Mouse (Mus musculus) embryo, embryonic 11 days (tissue): Measurements from ENCODE around the gene Ccl28.
"Not testable (repeated sequence)": the region's sequence is repeated elsewhere in the genome, so short reads cannot be mapped to it uniquely, and the experiment has no call there.

ENCODE experiments used
- DNase-seq: peaks from one replicate; pipeline ENCODE4 v3.0.0-alpha.2; 2015

The Ccl28 gene

GRCm38 (mm10) chr13:119623634-119624033 is at the start of gene Ccl28:
Gene Ccl28 (plus strand): TSS chr13:119623819.
- no peak for DNase-seq

- DNase-seq, result peak; percentile 88
Measured at GRCm38 (mm10) chr13:119596321-119597211, 27.1 kb upstream of the Ccl28 start.

- DNase-seq, result peak; percentile 34
Measured at GRCm38 (mm10) chr13:119598466-119598865, 25.2 kb upstream of the Ccl28 start.

GRCm38 (mm10) chr13:119599066-119599465 is 24.6 kb upstream of the Ccl28 start:
- not testable (repeated sequence) for DNase-seq

GRCm38 (mm10) chr13:119599498-119599897 is 24.1 kb upstream of the Ccl28 start:
- DNase-seq, result not testable (repeated sequence)

- DNase-seq, result peak; percentile 76
Measured at GRCm38 (mm10) chr13:119600166-119600565, 23.5 kb upstream of the Ccl28 start.

- DNase-seq, result peak; percentile 86
Measured at GRCm38 (mm10) chr13:119602688-119603331, 20.8 kb upstream of the Ccl28 start.

- peak; percentile 19 for DNase-seq
Measured at GRCm38 (mm10) chr13:119603890-119604289, 19.7 kb upstream of the Ccl28 start.

GRCm38 (mm10) chr13:119604322-119604721 is 19.3 kb upstream of the Ccl28 start:
- DNase-seq, result not testable (repeated sequence)

- no peak for DNase-seq
Measured at GRCm38 (mm10) chr13:119618841-119619240, 4.8 kb upstream of the Ccl28 start.

- no peak for DNase-seq
Measured at GRCm38 (mm10) chr13:119619735-119620134, 3.9 kb upstream of the Ccl28 start.

GRCm38 (mm10) chr13:119625952-119626351 is 2.3 kb downstream of the Ccl28 start:
- peak; percentile 24 for DNase-seq

- peak; percentile 96 for DNase-seq
Measured at GRCm38 (mm10) chr13:119631482-119632155, 8.0 kb downstream of the Ccl28 start.

- DNase-seq, result no peak
Measured at GRCm38 (mm10) chr13:119632156-119632548, 8.5 kb downstream of the Ccl28 start.

GRCm38 (mm10) chr13:119635496-119635895 is 11.9 kb downstream of the Ccl28 start:
- DNase-seq, result no peak

GRCm38 (mm10) chr13:119637837-119638236 is 14.2 kb downstream of the Ccl28 start:
- no peak for DNase-seq

- no peak for DNase-seq
Measured at GRCm38 (mm10) chr13:119638449-119638848, 14.8 kb downstream of the Ccl28 start.

- DNase-seq, result no peak
Measured at GRCm38 (mm10) chr13:119639302-119639701, 15.7 kb downstream of the Ccl28 start.

- peak; percentile 78 for DNase-seq
Measured at GRCm38 (mm10) chr13:119640504-119640903, 16.9 kb downstream of the Ccl28 start.

GRCm38 (mm10) chr13:119641145-119641544 is 17.5 kb downstream of the Ccl28 start:
- DNase-seq, result no peak

GRCm38 (mm10) chr13:119644769-119645168 is 21.1 kb downstream of the Ccl28 start:
- no peak for DNase-seq

GRCm38 (mm10) chr13:119646511-119646910 is 22.9 kb downstream of the Ccl28 start:
- DNase-seq, result no peak
